Mouse (Mus musculus) MEL (cell line): Measurements from ENCODE around the gene Brd9.

Source experiments
- CTCF ChIP-seq, 3 experiments: IDR thresholded peaks in 2 of 3; conservative IDR thresholded peaks in 1 of 3; 2 replicates each; pipeline ENCODE4 v1.5.1; 2011 to 2012; ENCODE audit warnings: low read length in 3 of 3, low read depth in 2 of 3, mild to moderate bottlenecking in 2 of 3, improper control_type of control experiment in 1 of 3, inconsistent platforms in 1 of 3, mixed read lengths in 1 of 3, moderate library complexity in 1 of 3; ENCODE audit not compliant: control insufficient read depth in 1 of 3, insufficient read depth in 1 of 3, poor library complexity in 1 of 3, severe bottlenecking in 1 of 3
- POLR2A ChIP-seq, 2 experiments: IDR thresholded peaks; 2 replicates each; pipeline ENCODE4 v1.6.1; 2011 to 2012; ENCODE audit warnings: low read length in 2 of 2, mild to moderate bottlenecking in 2 of 2, control low read depth in 1 of 2, improper control_type of control experiment in 1 of 2, low read depth in 1 of 2, moderate library complexity in 1 of 2; ENCODE audit not compliant: control insufficient read depth in 1 of 2, insufficient read depth in 1 of 2, poor library complexity in 1 of 2
- UBTF ChIP-seq: IDR thresholded peaks from 2 replicates; pipeline ENCODE4 v1.6.1; 2012; ENCODE audit warnings: low read depth, mild to moderate bottlenecking, inconsistent platforms, low read length, improper control_type of control experiment, moderate library complexity, borderline replicate concordance; ENCODE audit not compliant: insufficient read depth

DNA sequence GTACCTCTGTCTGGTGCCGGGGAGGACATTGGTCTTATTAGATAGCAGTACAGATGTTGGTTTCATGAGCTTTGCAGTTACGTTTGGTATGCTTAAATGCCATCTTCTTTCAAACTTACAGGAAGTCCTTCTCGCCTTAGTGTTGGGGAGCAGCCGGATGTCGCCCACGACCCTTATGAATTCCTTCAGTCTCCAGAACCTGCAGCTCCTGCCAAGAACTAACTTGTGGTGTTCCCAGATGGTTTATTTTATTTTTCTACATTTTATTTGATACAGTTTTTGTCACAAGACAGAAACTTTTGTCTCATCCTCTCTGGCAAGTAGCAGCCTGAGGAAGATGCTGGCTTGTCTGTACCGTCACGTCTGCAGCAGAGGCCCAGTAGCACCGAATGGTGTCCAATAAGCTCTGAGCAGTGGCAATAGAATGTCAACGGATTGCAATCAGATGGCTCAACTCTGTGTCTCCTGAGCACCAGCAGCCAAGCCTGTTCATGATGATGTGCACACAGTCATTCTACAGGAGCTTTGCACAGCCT lies 22.6 kb downstream of the Brd9 start:
- no peak for TF ChIP-seq UBTF
- no peak for TF ChIP-seq CTCF (IDR thresholded peaks at IDR 0.05 in 2 of 3, conservative IDR thresholded peaks at IDR 0.05 in 1 of 3; ENCODE audit: control insufficient read depth in 1 of 3, insufficient read depth in 1 of 3, low read depth in 2 of 3, low read length in 3 of 3, poor library complexity in 1 of 3, severe bottlenecking in 1 of 3)
- TF ChIP-seq POLR2A (IDR thresholded peaks at IDR 0.05; ENCODE audit: control insufficient read depth in 1 of 2, insufficient read depth in 1 of 2, low read depth in 1 of 2, low read length in 2 of 2, poor library complexity in 1 of 2), result no peak
